Mouse (Mus musculus) intestine, postnatal 0 days (tissue): Measurements from ENCODE around the gene Tmem117. TPM values are rescaled to one million over a fixed set of nuclear protein-coding genes. Genes with fewer than 3 reads are reported as not detected.

Experiments
- ATAC-seq: fragments of 200-750 bp; cut with Nextera tagmentation; 2 replicates; pipeline ENCODE4 v1.8.0; 2017; ENCODE audit warnings: mild to moderate bottlenecking, moderate TSS enrichment, moderate library complexity
- H3K27ac ChIP-seq: fragments of 300-500 bp; sonication (generic); 2 replicates; pipeline ENCODE4 v1.5.1; 2014; ENCODE audit warnings: mild to moderate bottlenecking, low read depth, low read length, moderate library complexity
- H3K27me3 ChIP-seq: fragments of 300-500 bp; sonication (generic); replicated peaks from 2 replicates; pipeline ENCODE4 v1.6.1; 2014; ENCODE audit warnings: low read length, mixed read lengths; ENCODE audit not compliant: control insufficient read depth, insufficient read depth
- H3K36me3 ChIP-seq: fragments of 300-500 bp; sonication (generic); 2 replicates; pipeline ENCODE4 v1.6.1; 2014; ENCODE audit warnings: mild to moderate bottlenecking, moderate library complexity; ENCODE audit not compliant: control insufficient read depth, insufficient read depth
- H3K4me1 ChIP-seq: fragments of 300-500 bp; sonication (generic); replicated peaks from 2 replicates; pipeline ENCODE4 v1.6.1; 2014; ENCODE audit warnings: antibody characterized with exemption, low read length, mixed read lengths; ENCODE audit not compliant: control insufficient read depth, insufficient read depth
- H3K4me2 ChIP-seq: fragments of 300-500 bp; sonication (generic); replicated peaks from 2 replicates; pipeline ENCODE4 v1.6.1; 2014; ENCODE audit warnings: low read depth, mild to moderate bottlenecking, moderate library complexity
- H3K4me3 ChIP-seq: fragments of 300-500 bp; sonication (generic); 2 replicates; pipeline ENCODE4 v1.5.1; 2014; ENCODE audit warnings: low read depth, low read length
- H3K9ac ChIP-seq: fragments of 300-500 bp; sonication (generic); 2 replicates; pipeline ENCODE4 v1.6.1; 2014; ENCODE audit warnings: mild to moderate bottlenecking, low read depth, low read length
- H3K9me3 ChIP-seq: fragments of 300-500 bp; sonication (generic); 2 replicates; pipeline ENCODE4 v1.6.1; 2016; ENCODE audit warnings: mixed run types; ENCODE audit not compliant: control insufficient read depth
- CTCF ChIP-seq: sonication (generic); IDR thresholded peaks from 2 replicates; pipeline ENCODE4 v1.5.1; 2016; ENCODE audit warnings: low read depth, mild to moderate bottlenecking, control low read depth, antibody characterized with exemption, moderate library complexity
- WGBS: fragments of 180-500 bp; shearing (Covaris S2); extraction: QIAGEN DNeasy Blood & Tissue Kit; methylation state at CpG from one replicate; pipeline ENCODE4 v1.1.7; 2014; 5-methylcytosine and 5-hydroxymethylcytosine counted together
- polyA plus RNA-seq: library from polyadenylated mRNA; unstranded; fragments of >200 nt; fragmentation: Nextera tagmentation; extraction: Ambion mirVana; gene quantifications from 2 replicates; pipeline ENCODE4 v1.2.1, GENCODE M21; 2015

The Tmem117 gene
- polyA plus RNA-seq, 1 experiment from 2014 or later, result 2.7 TPM

- WGBS, result 85% methylated on average over 3 of the region's 3 CpGs
- Histone ChIP-seq H3K9ac (no peak overlapping the region), H3K4me2 (no peak overlapping the region), H3K36me3 (no peaks in the 10 kb centered on the region), H3K27ac (no peak overlapping the region), H3K4me1 (no peaks in the 10 kb centered on the region), H3K4me3 (no peak overlapping the region), H3K27me3 (no peaks in the 10 kb centered on the region), H3K9me3 (no peaks in the 10 kb centered on the region)
- TF ChIP-seq CTCF, result no peak
- ATAC-seq, result no peak
Observed at GRCm38 (mm10) chr15:94941954-94942353, 312.9 kb downstream of the Tmem117 start.

GRCm38 (mm10) chr15:94942465-94942864 is 313.4 kb downstream of the Tmem117 start:
- Histone ChIP-seq H3K4me1 (no peaks in the 10 kb centered on the region), H3K27me3 (no peaks in the 10 kb centered on the region), H3K9ac (no peak overlapping the region), H3K4me2 (no peak overlapping the region), H3K27ac (no peak overlapping the region), H3K36me3 (no peaks in the 10 kb centered on the region), H3K4me3 (no peak overlapping the region), H3K9me3 (no peaks in the 10 kb centered on the region)
- 24% methylated on average over 1 of the region's 1 CpGs for WGBS
- peak; percentile 87 for ATAC-seq
- no peak for TF ChIP-seq CTCF

- Histone ChIP-seq H3K27me3 (no peaks in the 10 kb centered on the region), H3K4me2 (no peak overlapping the region), H3K36me3 (no peaks in the 10 kb centered on the region), H3K27ac (no peak overlapping the region), H3K4me3 (no peak overlapping the region), H3K9me3 (no peaks in the 10 kb centered on the region), H3K9ac (no peak overlapping the region), H3K4me1 (no peaks in the 10 kb centered on the region)
- 87% methylated on average over 5 of the region's 5 CpGs for whole genome bisulfite sequencing
- ATAC-seq, result no peak
- TF ChIP-seq CTCF, result no peak
Observed at GRCm38 (mm10) chr15:94943891-94944290, 314.9 kb downstream of the Tmem117 start.

- peak; percentile 96 for ATAC-seq
- no peak overlapping the region for H3K9ac ChIP-seq
- no peak for TF ChIP-seq CTCF
- no peaks in the 10 kb centered on the region for H3K36me3 ChIP-seq
- H3K4me2 ChIP-seq, result no peak overlapping the region
- no peaks in the 10 kb centered on the region for H3K4me1 ChIP-seq
- H3K27ac ChIP-seq, result no peak overlapping the region
- WGBS, result 45% methylated on average over 7 of the region's 7 CpGs
- no peak overlapping the region for H3K4me3 ChIP-seq
- no peaks in the 10 kb centered on the region for H3K27me3 ChIP-seq
- no peaks in the 10 kb centered on the region for H3K9me3 ChIP-seq
Observed at GRCm38 (mm10) chr15:94951382-94952048, 322.5 kb downstream of the Tmem117 start.

GRCm38 (mm10) chr15:94956697-94957096 is 327.7 kb downstream of the Tmem117 start:
- ATAC-seq, result no peak
- Histone ChIP-seq H3K4me2 (no peak overlapping the region), H3K27me3 (no peaks in the 10 kb centered on the region), H3K9ac (no peak overlapping the region), H3K4me3 (no peak overlapping the region), H3K36me3 (no peaks in the 10 kb centered on the region), H3K27ac (no peak overlapping the region), H3K4me1 (no peaks in the 10 kb centered on the region), H3K9me3 (no peaks in the 10 kb centered on the region)
- WGBS, result 71% methylated on average over 3 of the region's 3 CpGs
- TF ChIP-seq CTCF, result no peak

GRCm38 (mm10) chr15:94957202-94957601 is 328.2 kb downstream of the Tmem117 start:
- ATAC-seq, result peak; percentile 68
- H3K36me3 ChIP-seq, result no peaks in the 10 kb centered on the region

More at GRCm38 (mm10) chr15:94957202-94957601, 328.2 kb downstream of the Tmem117 start:
- Histone ChIP-seq H3K27ac (no peak overlapping the region), H3K27me3 (no peaks in the 10 kb centered on the region), H3K4me3 (no peak overlapping the region), H3K4me1 (no peaks in the 10 kb centered on the region), H3K9me3 (no peaks in the 10 kb centered on the region), H3K4me2 (no peak overlapping the region), H3K9ac (no peak overlapping the region)
- 45% methylated on average over 4 of the region's 4 CpGs for WGBS
- no peak for TF ChIP-seq CTCF
